Mouse (Mus musculus) liver, embryonic 14.5 days (tissue): Measurements from ENCODE around the gene Col4a1.

Source experiments
- CTCF ChIP-seq: IDR thresholded peaks from 2 replicates; pipeline ENCODE4 v1.5.1; 2016; ENCODE audit warnings: antibody characterized with exemption, low read depth, control low read depth
- EP300 ChIP-seq: IDR thresholded peaks from 2 replicates; pipeline ENCODE4 v1.6.1; 2016; ENCODE audit warnings: antibody characterized with exemption, low read depth

- TF ChIP-seq EP300, result no peak
- TF ChIP-seq CTCF, result no peak
Observed at GRCm38 (mm10) chr8:11327722-11328417, 15.2 kb upstream of the Col4a1 start.
